Mouse (Mus musculus) cerebellum, adult 8-10 months (tissue): Measurements from ENCODE around the gene Gapdh.

Experiments
- DNase-seq: peaks from one replicate; pipeline ENCODE4 v3.0.0; 2022

Gene Gapdh

DNA sequence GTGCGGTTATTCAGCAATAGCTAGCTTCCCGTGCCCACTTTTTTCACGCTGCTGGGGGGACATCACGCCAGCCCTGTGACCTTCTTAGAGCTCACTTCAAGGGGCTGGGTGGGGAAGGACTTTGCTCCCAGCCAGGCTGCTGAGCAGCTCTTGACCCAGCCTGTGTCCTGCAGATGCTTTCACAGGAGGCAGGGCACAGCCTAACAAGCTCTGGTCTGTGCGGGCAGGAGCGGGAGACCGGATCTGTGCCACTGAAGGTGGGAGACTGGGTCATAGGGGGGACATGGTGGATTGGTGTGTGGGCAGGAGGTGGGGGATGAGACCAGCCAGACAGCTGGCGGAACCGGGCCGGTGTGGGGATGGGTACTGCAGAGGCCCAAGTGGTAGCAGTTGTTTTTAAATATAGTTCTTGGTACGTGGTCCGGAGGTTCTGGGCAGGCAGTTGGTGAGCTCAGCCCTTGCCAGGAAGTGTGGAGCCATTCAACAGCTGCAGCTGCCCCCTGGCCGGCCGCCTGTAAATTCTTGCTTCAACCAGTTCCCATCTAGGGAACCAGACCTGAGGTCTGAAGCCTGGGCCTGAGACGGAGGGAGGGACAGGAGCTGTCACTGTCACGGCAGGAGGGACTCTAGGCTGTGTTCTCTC is 17.2 kb downstream of the Gapdh start:
- no peak for DNase-seq

DNA sequence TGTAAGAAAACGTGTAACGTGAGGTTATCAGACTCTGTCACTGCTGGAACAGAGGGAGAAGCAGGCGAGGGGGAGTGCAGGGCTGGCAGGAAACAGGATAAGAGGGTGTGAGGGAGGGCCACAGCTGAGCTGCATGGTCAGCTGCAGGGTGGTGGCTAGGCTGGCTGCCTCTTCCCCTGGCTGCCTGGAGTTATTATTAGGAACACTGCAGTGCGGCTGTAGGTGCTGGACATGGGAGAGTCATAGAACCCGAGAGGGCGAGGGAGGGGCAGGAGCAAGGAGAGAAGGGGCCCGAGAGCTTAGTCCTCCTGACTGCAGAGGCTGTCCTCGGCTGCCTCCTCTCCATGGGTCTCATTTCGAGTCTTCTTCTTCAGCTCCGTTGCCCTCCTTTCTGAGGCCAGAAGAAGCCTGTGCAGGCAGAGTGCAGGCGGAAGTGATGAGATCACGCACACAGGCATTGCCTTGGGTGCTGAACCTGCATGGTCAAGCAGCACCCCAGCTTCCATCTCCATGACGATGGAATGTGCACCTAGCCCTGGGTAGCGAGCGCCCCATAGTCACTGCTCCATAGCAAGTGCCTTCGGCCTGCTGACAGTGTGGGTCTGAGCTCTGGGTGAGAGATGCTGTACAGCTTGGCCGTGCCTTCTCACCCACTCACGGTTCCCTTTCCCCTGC is 17.9 kb downstream of the Gapdh start:
- DNase-seq: no peak

- no peak for DNase-seq
Measured at GRCm38 (mm10) chr6:125147329-125147728, 18.9 kb downstream of the Gapdh start.

DNA sequence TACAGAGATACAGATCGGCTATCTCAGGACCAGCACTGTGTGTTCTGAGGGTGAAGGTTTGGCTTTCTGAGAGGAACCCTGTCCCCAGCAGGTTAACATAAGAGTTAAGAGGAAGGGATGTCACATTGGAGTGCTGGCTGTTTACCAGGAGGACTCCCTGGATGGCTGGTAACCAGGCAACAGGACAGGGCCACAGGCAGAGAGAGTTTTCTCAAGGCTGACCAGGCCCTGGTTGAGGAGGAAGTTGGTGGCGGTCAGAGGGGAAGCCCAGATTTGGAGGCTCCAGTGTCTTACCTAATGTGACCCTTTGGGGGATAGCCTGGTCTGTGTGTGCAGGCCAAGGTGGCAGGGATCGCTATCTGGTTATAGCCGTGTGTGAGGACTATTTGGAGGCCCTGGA is 19.5 kb downstream of the Gapdh start:
- no peak for DNase-seq

DNA sequence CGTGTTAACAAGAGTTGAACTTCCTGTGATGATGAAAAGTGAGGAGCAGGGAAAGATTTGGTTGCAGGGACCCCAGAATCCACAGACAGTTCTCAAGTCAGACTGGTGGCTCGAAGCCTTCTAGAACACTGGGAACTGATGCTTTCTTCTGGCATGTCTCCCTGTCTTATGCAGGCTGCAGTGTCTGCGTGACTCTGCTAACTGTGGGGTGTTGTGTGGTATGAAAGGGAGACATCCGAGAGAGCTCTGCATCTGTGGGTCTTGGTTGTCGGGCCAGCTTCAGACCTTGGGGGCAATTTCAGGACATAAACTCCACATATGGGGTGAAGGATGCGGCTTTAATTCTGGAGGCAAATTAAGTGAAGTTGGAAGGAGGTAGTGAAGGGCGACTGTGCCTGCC is 20.1 kb downstream of the Gapdh start:
- DNase-seq: no peak

DNA sequence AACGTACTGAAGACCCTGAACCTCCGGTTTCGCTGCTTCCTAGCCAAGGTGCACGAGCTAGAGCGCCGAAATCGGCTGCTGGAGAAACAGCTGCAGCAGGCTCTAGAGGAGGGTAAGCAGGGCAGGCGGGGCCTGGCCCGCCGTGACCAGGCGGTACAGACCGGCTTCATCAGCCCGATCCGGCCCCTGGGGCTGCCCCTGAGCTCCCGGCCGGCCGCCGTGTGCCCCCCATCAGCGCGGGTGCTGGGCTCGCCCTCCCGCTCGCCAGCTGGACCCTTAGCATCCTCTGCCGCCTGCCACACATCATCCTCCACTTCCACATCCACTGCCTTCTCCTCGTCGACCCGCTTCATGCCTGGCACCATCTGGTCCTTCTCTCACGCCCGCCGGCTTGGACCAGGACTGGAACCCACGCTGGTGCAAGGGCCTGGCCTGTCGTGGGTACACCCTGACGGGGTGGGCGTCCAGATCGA is 20.8 kb downstream of the Gapdh start:
- no peak for DNase-seq

- peak; percentile 90 for DNase-seq
Measured at GRCm38 (mm10) chr6:125145001-125145400, 21.3 kb downstream of the Gapdh start, which contains the start of gene Iffo1. Gene Iffo1 (plus strand): TSS chr6:125145241.

DNA sequence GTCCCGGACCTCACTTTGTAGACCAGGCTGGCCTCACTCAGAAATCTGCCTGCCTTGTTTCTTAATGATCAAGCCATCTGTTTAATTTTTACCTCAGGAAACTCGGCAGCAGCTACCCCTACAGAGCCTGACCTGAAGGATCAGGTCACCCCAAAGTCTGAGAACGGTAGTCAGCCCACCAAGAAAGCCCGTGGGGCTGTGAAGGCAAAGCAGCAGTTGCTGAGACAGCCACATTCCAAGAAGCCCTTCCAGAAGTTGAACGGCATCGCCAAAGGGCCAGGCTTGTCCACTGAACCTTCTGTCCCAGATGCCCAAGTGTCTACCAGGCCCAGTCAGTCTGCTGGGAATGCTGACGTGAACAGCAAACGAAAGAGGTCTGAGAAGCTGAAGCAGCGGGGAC is 22.4 kb downstream of the Gapdh start:
- DNase-seq: no peak

GRCm38 (mm10) chr6:125143128-125143527 is 23.1 kb downstream of the Gapdh start:
- no peak for DNase-seq

DNA sequence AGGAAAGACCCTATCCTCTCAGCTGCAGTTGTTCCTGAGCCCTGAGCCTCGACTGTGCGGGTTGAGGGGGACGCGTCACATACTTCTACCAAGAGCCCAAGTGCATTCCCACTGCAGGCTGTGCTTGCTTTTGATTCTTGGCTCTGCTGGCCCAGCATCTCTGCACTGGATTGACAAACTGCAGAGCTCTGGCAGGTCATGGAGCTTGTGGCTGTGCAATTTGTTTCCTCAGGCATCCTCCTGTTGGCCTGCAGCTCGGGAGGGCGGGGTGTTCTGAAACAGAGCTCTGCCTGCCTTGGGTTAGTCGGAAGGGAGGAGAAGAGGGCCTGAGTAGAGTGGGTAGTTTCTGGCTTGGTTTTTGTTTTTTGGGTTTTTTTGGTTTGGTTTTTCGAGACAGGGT is 23.8 kb downstream of the Gapdh start:
- no peak for DNase-seq

- no peak for DNase-seq
Measured at GRCm38 (mm10) chr6:125139747-125140146, 26.5 kb downstream of the Gapdh start.

DNA sequence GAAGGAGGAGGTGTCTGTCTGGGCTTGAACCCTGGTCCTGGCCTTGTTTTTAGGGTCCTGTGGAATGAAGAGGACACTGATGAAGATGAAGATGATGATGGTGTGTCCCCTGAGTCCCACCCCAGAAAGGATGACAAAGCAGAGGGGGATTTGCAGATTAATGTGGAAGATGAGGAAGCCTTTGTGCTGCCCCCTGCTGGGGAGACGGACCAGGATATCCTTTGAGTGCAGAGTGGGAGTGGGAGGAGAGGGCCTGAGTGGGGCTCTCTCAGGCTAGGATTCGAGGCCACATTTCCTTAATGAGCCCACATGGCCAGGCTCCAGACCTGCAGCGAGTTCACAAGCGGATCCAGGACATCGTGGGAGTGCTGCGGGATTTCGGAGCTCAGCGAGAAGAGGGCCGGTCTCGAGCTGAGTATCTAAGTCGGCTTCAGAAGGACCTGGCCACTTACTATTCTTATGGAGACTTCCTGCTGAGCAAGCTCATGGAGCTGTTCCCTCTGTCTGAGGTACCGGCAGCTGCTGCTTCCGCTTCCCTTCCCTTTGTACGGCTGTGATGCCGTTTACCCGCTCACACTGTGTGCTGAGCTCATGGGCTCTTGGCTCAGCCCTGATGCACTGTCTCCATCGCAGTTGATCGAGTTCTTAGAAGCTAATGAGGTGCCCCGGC is 29.1 kb downstream of the Gapdh start:
- DNase-seq: no peak

- DNase-seq: no peak
Measured at GRCm38 (mm10) chr6:125132470-125132869, 33.8 kb downstream of the Gapdh start.

DNA sequence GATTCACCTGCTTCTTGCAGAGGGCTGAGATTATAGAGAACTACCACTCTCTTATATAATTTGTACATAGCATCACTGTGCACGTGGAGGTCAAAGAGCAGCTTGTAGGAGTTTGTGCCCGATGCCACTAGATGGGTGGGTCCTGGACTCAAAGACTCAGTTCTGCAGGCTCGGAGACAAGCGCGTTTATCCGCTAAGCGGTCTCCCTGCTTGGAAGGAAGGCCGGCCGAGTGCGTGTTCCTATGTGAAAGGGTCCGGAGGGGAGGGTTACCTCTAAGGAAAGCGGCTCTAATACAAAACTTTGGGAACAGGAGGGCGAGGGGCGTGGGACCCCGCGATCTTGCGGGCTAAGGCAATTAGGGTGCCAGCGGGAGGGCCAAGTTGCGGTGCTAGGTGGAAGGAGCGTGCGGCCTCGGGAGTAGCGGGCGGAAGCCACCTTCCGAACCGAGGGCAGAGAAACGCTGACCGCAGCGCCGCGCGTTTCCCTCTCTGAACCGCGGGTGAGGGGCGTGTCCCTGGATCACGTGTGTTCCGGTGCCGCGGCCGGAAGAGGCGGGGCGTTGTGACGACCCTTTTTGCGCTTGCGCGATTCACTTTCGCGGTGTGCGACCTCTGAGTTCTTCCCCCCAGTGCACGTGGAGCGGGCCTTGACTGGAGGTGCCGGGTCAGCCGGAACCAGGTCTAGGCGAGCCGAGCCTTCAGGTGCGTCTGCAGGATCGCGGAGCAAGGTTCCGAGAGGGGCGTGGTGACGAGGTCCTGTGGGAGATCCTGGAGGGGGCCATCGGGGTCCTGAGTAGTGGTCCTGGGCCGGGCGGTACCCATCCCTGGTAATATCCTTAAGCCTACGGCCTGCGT is 34.7 kb downstream of the Gapdh start, which contains the start of gene Nop2:
TSS of gene Nop2 (plus strand) at position 608 of the 855 bp plus-strand sequence.
- peak; percentile 79 for DNase-seq

GRCm38 (mm10) chr6:125129710-125130402 is 36.4 kb downstream of the Gapdh start:
- no peak for DNase-seq

DNA sequence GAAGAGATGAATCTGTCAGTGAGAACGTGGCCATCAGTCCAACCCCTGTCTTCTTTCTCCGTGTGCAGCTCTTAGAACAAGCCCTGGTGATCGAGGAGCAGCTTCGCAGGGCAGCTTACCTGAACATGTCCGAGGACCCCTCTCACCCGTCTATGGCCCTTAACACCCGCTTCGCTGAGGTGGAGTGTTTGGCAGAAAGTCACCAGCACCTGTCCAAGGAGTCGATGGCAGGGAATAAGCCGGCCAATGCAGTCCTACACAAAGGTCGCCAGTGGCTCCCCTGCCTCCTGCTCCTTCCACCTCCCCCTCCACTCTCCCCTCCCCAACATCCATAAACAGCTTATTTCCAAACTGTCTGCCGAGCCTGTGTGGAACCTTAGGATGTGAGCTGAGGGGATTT is 37.5 kb downstream of the Gapdh start:
- DNase-seq: no peak

- no peak for DNase-seq
Measured at GRCm38 (mm10) chr6:125119387-125119786, 46.9 kb downstream of the Gapdh start.

DNA sequence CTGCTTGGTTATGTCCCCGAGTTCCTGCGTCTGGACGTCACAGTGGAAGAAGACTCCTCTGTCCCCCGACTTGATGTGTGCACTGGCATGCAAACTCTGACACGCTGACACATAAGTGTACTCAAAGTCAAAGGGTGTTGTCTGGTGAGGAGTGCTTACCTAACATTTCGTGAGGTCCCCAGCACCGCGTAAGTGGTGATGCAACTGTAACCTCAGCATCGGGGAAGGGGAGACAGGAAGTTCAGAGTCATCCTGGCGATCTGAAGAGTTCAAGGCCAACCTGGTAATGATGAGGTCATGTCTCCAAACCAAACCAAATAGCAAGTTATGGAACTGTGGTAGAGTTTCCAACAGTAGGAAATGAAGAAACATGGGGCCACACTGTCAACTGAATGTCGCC is 53.7 kb downstream of the Gapdh start:
- DNase-seq: no peak
